Mouse (Mus musculus): ENCODE measurements at regions not wholly inside any gene's neighbourhood (a gene's known extent, or its start where the extent isn't known, plus 50 kb on each side); places are given as distances from the start of the nearest gene placed in this dataset.

DNA sequence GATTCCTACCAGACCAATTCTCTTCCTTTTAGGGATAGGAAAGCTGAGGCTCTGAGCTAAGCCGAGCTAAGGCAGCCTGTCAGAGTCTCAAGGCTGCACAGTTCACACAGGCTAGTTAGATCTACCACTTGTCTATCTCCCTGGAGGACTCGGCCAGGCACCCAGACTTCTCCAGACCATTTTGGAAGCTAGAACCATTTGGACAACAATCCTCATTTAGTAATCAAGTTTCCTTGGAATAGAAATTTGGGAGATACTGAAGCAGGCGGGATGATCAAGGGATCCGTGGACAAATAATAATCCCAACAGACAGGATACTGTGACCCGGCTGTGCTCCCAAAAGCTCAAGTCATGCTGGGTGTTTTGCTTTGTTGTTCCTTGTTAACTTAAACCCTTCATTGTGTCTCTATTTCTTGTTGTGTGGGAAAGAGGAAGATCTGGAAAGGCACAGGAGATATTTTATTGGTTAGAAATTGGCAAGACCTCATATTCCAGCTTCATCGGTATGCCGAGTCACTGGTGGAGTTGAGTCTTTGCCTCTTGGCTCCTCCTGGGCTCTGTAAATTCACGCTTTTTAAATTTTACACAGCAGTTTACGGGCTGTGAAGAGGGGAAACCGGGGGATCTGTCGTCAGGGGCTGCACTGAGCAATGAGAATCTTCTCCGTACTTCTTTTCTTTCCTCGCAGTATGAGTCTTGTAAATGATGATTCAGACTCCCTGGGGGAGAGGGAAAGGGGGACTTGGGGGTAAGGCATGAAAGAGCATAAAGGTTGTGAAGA, 444.2 kb upstream of the Tnp1 start:
- in situ Hi-C loops (cut with MboI, MseI) = no loop called here

DNA sequence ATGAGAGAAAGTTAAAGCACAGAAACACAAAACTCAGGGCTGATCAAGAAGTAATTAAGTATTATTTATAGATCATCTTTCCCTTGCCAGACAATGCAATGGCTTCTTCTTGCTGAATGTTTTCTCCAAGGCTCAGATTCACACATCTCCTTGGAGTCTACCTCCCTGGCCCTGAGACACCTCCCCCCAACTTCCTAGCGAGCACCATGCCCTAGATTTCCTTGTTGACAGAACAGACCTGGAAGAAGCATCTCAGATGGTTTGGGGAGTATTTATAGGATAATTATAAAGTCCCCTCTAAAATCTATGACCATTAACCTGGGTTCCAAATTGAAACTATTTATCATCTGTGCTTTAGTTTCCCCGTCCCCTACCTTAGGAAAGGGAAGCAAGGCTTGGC, 441.6 kb upstream of the Tnp1 start:
- in situ Hi-C loops (cut with MboI, MseI) = no loop called here

DNA sequence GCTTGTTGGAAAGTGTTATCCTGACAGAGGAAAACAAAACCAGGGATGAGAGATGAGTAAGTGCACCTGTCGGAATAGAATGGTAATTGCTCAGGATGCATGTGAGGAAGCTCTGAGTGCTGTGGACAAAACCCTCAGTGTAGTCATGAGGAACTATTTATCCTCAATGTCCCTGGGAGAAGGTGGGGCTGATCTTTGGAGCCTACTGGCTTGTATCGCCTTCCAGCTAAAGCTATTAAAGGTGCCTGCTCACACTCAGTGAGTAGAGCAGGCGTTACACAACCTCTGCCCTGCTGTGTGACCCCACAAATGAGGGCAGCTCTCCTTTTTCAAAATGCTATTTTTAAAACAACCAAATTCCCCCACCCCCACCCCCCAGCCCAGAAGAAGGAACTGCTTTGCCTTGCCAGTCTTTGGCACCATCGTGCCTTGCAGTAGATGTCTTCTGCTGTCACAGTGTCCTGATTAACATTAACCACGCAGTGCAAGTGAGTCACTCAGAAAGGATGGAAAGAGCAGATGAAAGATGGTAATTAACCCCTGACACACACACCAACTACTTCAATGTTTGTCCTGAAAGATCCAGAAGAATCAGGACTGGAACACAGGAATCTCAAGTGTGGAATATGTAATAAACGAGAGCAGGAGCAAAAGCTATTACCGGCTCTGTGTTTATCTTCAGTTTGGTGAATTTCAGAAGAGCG, 440.8 kb upstream of the Tnp1 start:
- in situ Hi-C loops (cut with MboI, MseI) = no loop called here

DNA sequence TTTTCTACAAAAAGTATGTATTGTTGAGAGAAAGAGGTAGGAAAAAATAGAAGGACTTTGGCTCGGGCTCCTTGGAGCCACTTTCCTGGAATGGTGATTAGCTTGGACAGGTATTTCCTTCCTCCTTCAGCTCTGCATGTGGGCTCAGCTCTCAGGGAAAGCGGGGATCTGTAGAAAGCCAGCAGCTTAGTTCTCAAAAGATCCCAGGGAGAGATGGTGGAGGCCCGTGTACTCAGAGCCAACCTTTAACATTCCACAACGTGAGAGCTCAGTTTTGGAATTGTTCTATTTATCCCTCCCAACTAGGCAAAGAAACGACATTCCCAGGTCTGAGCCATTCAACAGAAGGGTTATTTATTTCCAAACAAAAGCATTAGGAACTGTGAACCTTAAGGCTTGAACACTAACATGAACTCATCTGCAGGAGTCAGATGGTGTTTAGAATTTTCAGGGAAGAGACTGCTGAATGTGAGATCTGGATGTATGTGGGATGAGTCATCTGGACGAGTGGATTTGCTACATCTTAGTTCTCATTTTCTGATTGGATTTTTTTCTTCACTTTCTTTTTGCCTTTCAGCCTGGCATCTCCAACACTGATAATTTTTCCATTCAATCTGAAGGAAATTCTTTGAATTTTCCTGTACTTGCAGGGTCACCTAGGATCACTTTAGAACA, 428.6 kb upstream of the Tnp1 start:
- in situ Hi-C loops (cut with MboI, MseI) = no loop called here

- in situ Hi-C loops (cut with MboI, MseI) = no loop called here
Observed at GRCm38 (mm10) chr1:73438385-73438784, 422.7 kb upstream of the Tnp1 start.

DNA sequence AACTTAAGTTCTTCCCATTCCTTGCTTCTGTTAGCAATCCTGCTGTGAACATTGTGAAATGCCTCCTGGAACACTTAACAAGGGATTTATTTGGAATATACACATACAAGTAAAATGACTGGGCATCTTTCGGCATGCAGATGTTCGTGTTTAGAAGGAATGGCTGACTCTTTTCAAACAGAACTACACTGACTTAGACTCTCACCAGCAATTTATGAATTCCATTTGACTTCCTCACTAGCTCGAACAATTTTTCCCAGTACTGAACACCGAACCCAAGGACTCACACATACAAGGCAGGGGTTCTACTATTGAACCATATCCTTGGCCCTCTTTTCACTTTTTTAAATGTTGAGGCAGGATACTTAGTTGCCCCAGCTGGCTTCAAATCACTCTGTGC, 412.4 kb upstream of the Tnp1 start:
- in situ Hi-C loops (cut with MboI, MseI) = no loop called here

GRCm38 (mm10) chr1:73425049-73425448, 409.3 kb upstream of the Tnp1 start:
- in situ Hi-C loops (cut with MboI, MseI) = no loop called here

DNA sequence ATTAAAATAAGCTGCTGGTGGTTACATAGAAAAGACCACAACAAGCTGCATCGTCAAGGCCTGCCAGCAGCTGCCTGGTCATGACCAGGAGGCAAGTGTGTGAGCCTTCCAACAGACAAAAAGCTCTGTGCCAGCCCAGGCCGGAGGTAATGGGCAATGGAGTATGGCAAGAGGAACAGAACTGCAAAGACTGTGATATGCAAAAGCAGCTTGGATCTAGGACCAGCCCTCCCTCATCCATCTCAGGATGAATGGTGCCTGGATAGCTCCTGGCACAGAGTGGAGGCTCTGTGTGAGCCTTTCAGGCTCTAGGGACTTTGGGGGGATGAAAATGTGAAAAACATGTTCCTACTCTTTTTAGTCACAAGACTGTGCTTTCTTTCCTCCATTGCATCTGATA, 402.5 kb upstream of the Tnp1 start:
- in situ Hi-C loops (cut with MboI, MseI) = no loop called here

GRCm38 (mm10) chr1:73411452-73411851, 395.7 kb upstream of the Tnp1 start:
- in situ Hi-C loops (cut with MboI, MseI) = no loop called here

DNA sequence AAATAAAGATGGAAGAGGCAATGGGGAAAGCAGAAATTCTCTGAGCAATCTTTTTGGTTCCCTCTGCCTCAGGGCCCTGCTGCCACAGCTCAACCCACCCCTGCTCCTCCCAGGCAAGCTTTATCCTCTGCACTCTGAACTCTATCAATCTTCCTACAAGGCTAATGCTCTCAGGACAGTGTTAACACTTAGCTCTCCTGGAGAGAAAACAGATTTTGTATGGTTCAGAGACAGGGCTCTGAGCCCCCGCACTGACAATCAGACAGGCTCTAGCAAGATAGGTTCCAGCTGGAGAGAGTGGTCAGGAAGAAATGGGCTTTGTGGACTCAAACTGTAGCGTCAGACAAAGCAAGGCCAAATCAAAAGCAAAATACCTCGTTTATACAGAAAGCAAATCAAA, 383.5 kb upstream of the Tnp1 start:
- in situ Hi-C loops (cut with MboI, MseI) = no loop called here

DNA sequence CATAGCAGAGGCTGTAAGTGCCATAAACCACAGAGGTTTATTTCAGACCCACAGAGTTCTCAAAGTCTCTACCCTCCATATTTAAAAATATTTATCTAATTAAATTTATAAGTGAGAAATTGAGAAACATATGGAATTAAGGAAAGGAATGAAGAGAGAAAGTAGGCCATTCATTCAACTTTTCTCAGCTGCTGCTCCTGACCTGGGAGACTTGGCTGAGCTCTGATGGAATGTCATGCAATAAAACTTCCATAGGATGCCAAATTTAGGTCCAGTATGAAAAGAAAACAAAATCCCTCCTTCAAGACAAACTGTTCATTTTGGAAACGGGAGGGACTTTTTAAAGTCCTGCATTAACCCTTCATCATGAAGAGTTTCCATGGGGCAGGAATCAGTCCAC, 379.3 kb upstream of the Tnp1 start:
- in situ Hi-C loops (cut with MboI, MseI) = no loop called here

DNA sequence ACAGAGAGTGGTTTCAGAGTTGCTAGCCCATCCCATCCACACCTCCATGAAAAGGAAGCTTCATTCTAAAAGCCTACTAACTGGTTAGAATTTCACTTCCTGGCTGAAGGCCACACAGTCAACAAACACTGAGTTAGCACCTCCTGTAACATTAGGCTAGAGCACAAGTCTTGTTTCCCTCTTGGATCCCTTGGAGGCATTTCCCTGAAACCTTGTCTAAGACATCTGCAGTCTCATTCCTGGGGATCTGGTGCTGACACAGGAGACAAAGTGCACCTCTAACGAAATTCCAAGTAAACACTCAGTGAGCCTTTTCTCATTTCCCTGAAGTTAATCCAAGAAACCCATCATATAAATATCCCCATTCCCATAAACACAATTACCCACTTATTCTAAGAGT, 378.8 kb upstream of the Tnp1 start:
- in situ Hi-C loops (cut with MboI, MseI) = no loop called here

DNA sequence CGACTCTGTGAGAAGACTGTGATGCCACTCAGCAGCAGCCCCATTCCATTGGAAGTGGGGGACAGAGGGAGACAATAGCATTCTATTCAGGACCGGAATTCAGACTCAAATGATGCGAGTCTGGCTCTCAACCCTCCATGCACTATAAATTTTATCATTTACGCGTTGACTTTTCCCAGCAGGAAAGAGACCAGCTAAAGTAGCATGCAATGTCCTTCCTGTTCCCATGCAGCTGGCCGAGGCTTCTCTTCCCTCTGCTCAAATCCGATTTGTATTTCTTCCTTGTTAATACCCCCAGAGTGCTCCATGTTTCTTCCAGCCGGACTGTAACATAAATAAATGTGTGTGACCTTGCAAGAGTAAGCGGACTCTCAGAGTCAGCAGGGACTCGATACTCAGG, 376.4 kb upstream of the Tnp1 start:
- in situ Hi-C loops (cut with MboI, MseI) = no loop called here

DNA sequence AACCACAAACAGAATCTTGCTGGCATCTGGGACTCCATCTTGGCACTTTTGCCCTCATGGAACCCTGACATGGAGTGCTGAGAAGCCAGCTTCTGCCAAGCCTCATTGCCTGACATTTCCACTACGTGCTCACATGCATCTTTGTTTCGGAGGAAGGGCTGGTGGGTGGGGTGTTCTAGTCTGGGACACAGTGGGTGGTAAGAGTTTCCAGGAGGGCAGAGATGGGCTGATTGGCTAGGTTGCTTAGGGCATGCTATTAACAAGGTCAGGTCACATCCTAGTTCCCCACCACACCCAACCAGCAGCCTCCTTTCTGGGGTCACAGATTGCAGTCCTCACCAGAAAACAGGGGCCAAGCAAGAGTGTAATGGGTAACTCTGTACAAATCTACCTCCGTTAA, 374.3 kb upstream of the Tnp1 start:
- in situ Hi-C loops (cut with MboI, MseI) = loop anchor here in 1 of 2 experiments (10.0 kb wide), 1 partner anchor 925 kb away; no protein-coding TSS in a partner anchor

DNA sequence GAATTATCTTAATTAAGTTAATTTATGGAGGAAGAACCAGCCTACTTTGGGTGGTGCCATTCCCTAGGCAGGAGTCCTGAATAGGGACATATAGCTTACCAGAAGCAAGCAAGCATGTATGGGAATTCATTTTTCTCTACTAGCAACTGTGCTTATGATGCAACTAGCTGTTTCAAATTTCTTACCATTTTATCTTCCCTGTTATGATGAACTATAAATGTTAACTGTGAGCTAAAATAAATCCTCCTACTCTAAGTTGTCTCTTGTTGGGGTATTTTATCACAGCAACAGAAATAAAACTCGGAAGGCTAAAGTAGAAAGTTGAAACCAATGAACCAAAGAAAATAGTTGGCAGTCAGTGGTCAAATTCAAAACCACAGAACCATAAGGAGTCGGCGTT, 373.5 kb upstream of the Tnp1 start:
- in situ Hi-C loops (cut with MboI, MseI) = loop anchor here in 1 of 2 experiments (10.0 kb wide), 1 partner anchor 924 kb away; no protein-coding TSS in a partner anchor

GRCm38 (mm10) chr1:73381578-73381977, 365.9 kb upstream of the Tnp1 start:
- in situ Hi-C loops (cut with MboI, MseI) = loop anchor here in 1 of 2 experiments (10.0 kb wide), 1 partner anchor 917 kb away; no protein-coding TSS in a partner anchor

- in situ Hi-C loops (cut with MboI, MseI) = no loop called here
Observed at GRCm38 (mm10) chr1:73374531-73375375, 359.0 kb upstream of the Tnp1 start.

- in situ Hi-C loops (cut with MboI, MseI) = no loop called here
Observed at GRCm38 (mm10) chr1:73368222-73368621, 352.5 kb upstream of the Tnp1 start.

DNA sequence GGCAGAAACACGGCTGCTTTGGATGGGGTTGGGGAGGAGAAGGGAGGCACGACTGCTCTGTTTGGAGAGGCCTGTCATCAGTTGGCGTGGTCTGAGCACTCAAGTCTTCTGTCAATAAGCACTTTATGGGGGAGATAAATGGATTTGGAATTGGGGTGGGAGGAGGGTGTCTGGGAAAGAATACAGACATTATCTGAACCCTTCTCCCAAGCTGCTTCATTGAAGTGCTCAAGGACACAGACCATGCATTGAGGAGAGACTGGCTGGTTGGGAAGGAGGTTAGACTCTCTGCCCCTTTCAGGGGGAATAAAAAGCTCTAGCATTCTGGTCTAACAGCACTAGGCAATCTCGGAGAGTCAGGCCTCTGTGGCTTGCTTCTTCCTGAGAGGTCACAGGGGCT, 350.1 kb upstream of the Tnp1 start:
- in situ Hi-C loops (cut with MboI, MseI) = no loop called here

GRCm38 (mm10) chr1:73364300-73364683, 348.6 kb upstream of the Tnp1 start:
- in situ Hi-C loops (cut with MboI, MseI) = no loop called here

GRCm38 (mm10) chr1:73363549-73364299, 348.0 kb upstream of the Tnp1 start:
- in situ Hi-C loops (cut with MboI, MseI) = no loop called here
